Mouse (Mus musculus) midbrain, embryonic 14.5 days (tissue): ENCODE results near the gene Rcn3. TPM values are rescaled to one million over a fixed set of nuclear protein-coding genes. Genes with fewer than 3 reads are reported as not detected.
"Not testable (repeated sequence)": the region's sequence is repeated elsewhere in the genome, so short reads cannot be mapped to it uniquely, and the experiment has no call there.

Experiments used
- ATAC-seq: fragments of 200-750 bp; cut with Nextera tagmentation; 2 replicates; pipeline ENCODE4 v1.8.0; 2017; ENCODE audit warnings: moderate number of reproducible peaks, moderate library complexity; ENCODE audit not compliant: low FRiP score, low TSS enrichment
- DNase-seq: peaks from one replicate; pipeline ENCODE4 v3.0.0-alpha.2; 2015
- H3K27ac ChIP-seq: fragments of 300-500 bp; sonication (generic); replicated peaks from 2 replicates; pipeline ENCODE4 v1.5.1; 2014; ENCODE audit warnings: mild to moderate bottlenecking, low read depth, low read length, moderate library complexity
- H3K27me3 ChIP-seq: fragments of 300-500 bp; sonication (generic); 2 replicates; pipeline ENCODE4 v1.6.1; 2014; ENCODE audit warnings: low read length, control low read depth, mixed read lengths; ENCODE audit not compliant: control insufficient read depth, insufficient read depth
- H3K36me3 ChIP-seq: fragments of 300-500 bp; sonication (generic); 2 replicates; pipeline ENCODE4 v1.6.1; 2014; ENCODE audit warnings: low read length, control low read depth; ENCODE audit not compliant: control insufficient read depth, insufficient read depth
- H3K4me1 ChIP-seq: fragments of 300-500 bp; sonication (generic); 2 replicates; pipeline ENCODE4 v1.6.1; 2014; ENCODE audit warnings: mild to moderate bottlenecking, antibody characterized with exemption, low read length, control low read depth; ENCODE audit not compliant: control insufficient read depth, insufficient read depth
- H3K4me2 ChIP-seq: fragments of 300-500 bp; sonication (generic); 2 replicates; pipeline ENCODE4 v1.6.1; 2014; ENCODE audit warnings: mild to moderate bottlenecking, low read length, moderate library complexity
- H3K4me3 ChIP-seq: fragments of 300-500 bp; sonication (generic); replicated peaks from 2 replicates; pipeline ENCODE4 v1.5.1; 2014; ENCODE audit warnings: low read depth, low read length
- H3K9ac ChIP-seq: fragments of 300-500 bp; sonication (generic); replicated peaks from 2 replicates; pipeline ENCODE4 v1.6.1; 2014; ENCODE audit warnings: mild to moderate bottlenecking, low read length, moderate library complexity
- H3K9me3 ChIP-seq: fragments of 300-500 bp; sonication (generic); 2 replicates; pipeline ENCODE4 v1.6.1; 2016; ENCODE audit warnings: low read length, control low read depth, mixed read lengths; ENCODE audit not compliant: control insufficient read depth
- WGBS: fragments of 180-500 bp; shearing (Covaris S2); extraction: QIAGEN DNeasy Blood & Tissue Kit; methylation state at CpG from one replicate; pipeline ENCODE4 v1.1.7; 2014; 5-methylcytosine and 5-hydroxymethylcytosine counted together
- polyA plus RNA-seq: library from polyadenylated mRNA; unstranded; fragments of >200 nt; fragmentation: Nextera tagmentation; extraction: Ambion mirVana; gene quantifications from 2 replicates; pipeline ENCODE4 v1.2.1, GENCODE M21; 2014

Gene Rcn3
- polyA plus RNA-seq, 1 experiment from 2014 or later, result 59.3 TPM

GRCm38 (mm10) chr7:45119780-45120709 lies 28.0 kb upstream of the Rcn3 start:
- ATAC-seq, result no peak
- no peaks in the 10 kb centered on the region for H3K9me3 ChIP-seq
- H3K27me3 ChIP-seq, result no peaks in the 10 kb centered on the region
- no peak overlapping the region for H3K4me3 ChIP-seq
- H3K9ac ChIP-seq, result no peak overlapping the region
- peaks cover 57% of the 10 kb centered on the region for H3K36me3 ChIP-seq
- WGBS, result 85% methylated on average over 5 of the region's 5 CpGs
- no peak overlapping the region for H3K27ac ChIP-seq
- no peak overlapping the region for H3K4me2 ChIP-seq
- H3K4me1 ChIP-seq, result peaks cover 7% of the 10 kb centered on the region
- no peak for DNase-seq

GRCm38 (mm10) chr7:45118336-45118735 lies 26.3 kb upstream of the Rcn3 start:
- Histone ChIP-seq H3K36me3 (peaks cover 55% of the 10 kb centered on the region), H3K4me1 (peaks cover 6% of the 10 kb centered on the region), H3K27ac (no peak overlapping the region), H3K4me2 (no peak overlapping the region), H3K27me3 (no peaks in the 10 kb centered on the region), H3K4me3 (no peak overlapping the region), H3K9me3 (no peaks in the 10 kb centered on the region), H3K9ac (no peak overlapping the region)
- DNase-seq, result no peak
- WGBS, result 87% methylated on average over 6 of the region's 6 CpGs
- no peak for ATAC-seq

- Histone ChIP-seq H3K4me1 (no peaks in the 10 kb centered on the region), H3K27me3 (no peaks in the 10 kb centered on the region), H3K4me2 (no peak overlapping the region), H3K27ac (no peak overlapping the region), H3K9me3 (no peaks in the 10 kb centered on the region), H3K36me3 (peaks cover 48% of the 10 kb centered on the region), H3K4me3 (no peak overlapping the region), H3K9ac (no peak overlapping the region)
- DNase-seq, result no peak
- 75% methylated on average over 8 of the region's 8 CpGs for WGBS
- no peak for ATAC-seq
These were observed 25.5 kb upstream of the Rcn3 start for GRCm38 (mm10) chr7:45117566-45117965.

DNA sequence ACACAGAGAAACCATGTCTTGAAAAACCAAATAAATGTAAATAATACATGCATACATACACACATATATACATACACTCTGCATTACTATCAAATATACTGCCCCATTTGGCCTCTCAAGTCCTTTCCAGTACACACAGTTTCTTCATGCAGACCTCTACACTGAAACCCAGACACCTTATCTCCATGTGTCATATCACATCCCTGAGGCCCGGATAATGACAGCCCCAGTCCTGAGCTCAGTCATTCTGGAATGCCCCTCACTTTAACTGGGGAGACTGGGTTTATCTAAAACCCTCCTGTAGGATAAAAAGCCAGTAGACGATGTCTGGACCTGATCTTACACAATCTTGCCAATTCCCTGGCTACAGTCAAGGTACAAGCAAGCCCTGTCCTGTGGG lies 21.5 kb upstream of the Rcn3 start:
- no peak for ATAC-seq

GRCm38 (mm10) chr7:45112529-45112928 lies 20.5 kb upstream of the Rcn3 start:
- Histone ChIP-seq H3K4me3 (no peak overlapping the region), H3K9ac (no peak overlapping the region), H3K36me3 (peaks cover under 1% of the 10 kb centered on the region; the same call in 1 of the 2 replicates), H3K27me3 (no peaks in the 10 kb centered on the region), H3K4me2 (no peak overlapping the region), H3K9me3 (no peaks in the 10 kb centered on the region), H3K27ac (no peak overlapping the region), H3K4me1 (no peaks in the 10 kb centered on the region)
- DNase-seq, result no peak
- 76% methylated on average over 3 of the region's 3 CpGs for WGBS
- ATAC-seq, result no peak

More for the DNA sequence above, 21.5 kb upstream of the Rcn3 start:
- Histone ChIP-seq H3K9ac (no peak overlapping the region), H3K9me3 (no peaks in the 10 kb centered on the region), H3K4me2 (no peak overlapping the region), H3K27ac (no peak overlapping the region), H3K36me3 (peaks cover 10% of the 10 kb centered on the region), H3K27me3 (no peaks in the 10 kb centered on the region), H3K4me1 (no peaks in the 10 kb centered on the region), H3K4me3 (no peak overlapping the region)
- 88% methylated on average over 2 of the region's 2 CpGs for WGBS
- DNase-seq, result no peak

DNA sequence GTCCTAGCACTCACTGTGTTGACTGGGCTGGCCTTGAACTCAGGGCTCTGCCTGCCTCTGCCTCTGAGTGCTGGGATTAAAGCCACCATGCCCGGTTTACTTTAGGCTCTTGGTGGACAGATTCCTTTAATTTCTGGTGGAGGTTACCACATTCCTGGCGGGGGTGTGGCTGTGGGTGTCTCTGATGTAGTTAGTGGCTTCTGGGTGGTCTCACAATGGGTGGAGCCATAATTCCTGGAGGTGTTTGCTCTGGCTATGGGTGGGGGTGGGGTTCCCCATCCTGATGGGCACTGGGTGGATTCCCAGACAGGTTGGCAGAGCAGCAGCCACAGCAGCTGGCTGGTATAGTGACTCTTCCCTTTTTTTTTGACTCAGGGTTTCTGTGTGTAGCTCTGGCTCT lies 19.9 kb upstream of the Rcn3 start:
- Histone ChIP-seq H3K4me2 (no peak overlapping the region), H3K4me3 (no peak overlapping the region), H3K9ac (no peak overlapping the region), H3K9me3 (no peaks in the 10 kb centered on the region), H3K27me3 (no peaks in the 10 kb centered on the region), H3K4me1 (no peaks in the 10 kb centered on the region), H3K36me3 (no peaks in the 10 kb centered on the region), H3K27ac (no peak overlapping the region)
- no peak for DNase-seq
- WGBS, result 70% methylated on average over 2 of the region's 2 CpGs
- ATAC-seq, result no peak

- H3K4me3 ChIP-seq, H3K9me3 ChIP-seq, H3K27ac ChIP-seq, H3K4me2 ChIP-seq, H3K36me3 ChIP-seq, ATAC-seq, H3K4me1 ChIP-seq, H3K27me3 ChIP-seq, DNase-seq, H3K9ac ChIP-seq: not testable (repeated sequence)
- WGBS, result 95% methylated on average over 4 of the region's 4 CpGs
These were observed 18.1 kb upstream of the Rcn3 start for GRCm38 (mm10) chr7:45110089-45110488.

- H3K9me3 ChIP-seq, result no peaks in the 10 kb centered on the region
- H3K4me1 ChIP-seq, result no peaks in the 10 kb centered on the region
- H3K9ac ChIP-seq, result no peak overlapping the region
- no peak for DNase-seq
- no peak for ATAC-seq
- H3K4me3 ChIP-seq, result no peak overlapping the region
- no peak overlapping the region for H3K4me2 ChIP-seq
- 52% methylated on average over 5 of the region's 5 CpGs for WGBS
- no peaks in the 10 kb centered on the region for H3K27me3 ChIP-seq
- H3K36me3 ChIP-seq, result no peaks in the 10 kb centered on the region
- H3K27ac ChIP-seq, result no peak overlapping the region
These were observed 15.1 kb upstream of the Rcn3 start for GRCm38 (mm10) chr7:45107052-45107645.

GRCm38 (mm10) chr7:45106441-45106840 lies 14.4 kb upstream of the Rcn3 start:
- Histone ChIP-seq H3K9ac (no peak overlapping the region), H3K9me3 (no peaks in the 10 kb centered on the region), H3K4me2 (no peak overlapping the region), H3K4me1 (no peaks in the 10 kb centered on the region), H3K4me3 (no peak overlapping the region), H3K36me3 (no peaks in the 10 kb centered on the region), H3K27ac (no peak overlapping the region), H3K27me3 (no peaks in the 10 kb centered on the region)
- ATAC-seq (no peak), DNase-seq (no peak)
- 13% methylated on average over 6 of the region's 6 CpGs for WGBS
